Mouse (Mus musculus): Measurements from ENCODE around the gene Thg1l. TPM values are rescaled to one million over a fixed set of nuclear protein-coding genes. Genes with fewer than 3 reads are reported as not detected.

Gene Thg1l
- polyA plus RNA-seq, 1 experiment from 2014 or later: 9.3 TPM

DNA sequence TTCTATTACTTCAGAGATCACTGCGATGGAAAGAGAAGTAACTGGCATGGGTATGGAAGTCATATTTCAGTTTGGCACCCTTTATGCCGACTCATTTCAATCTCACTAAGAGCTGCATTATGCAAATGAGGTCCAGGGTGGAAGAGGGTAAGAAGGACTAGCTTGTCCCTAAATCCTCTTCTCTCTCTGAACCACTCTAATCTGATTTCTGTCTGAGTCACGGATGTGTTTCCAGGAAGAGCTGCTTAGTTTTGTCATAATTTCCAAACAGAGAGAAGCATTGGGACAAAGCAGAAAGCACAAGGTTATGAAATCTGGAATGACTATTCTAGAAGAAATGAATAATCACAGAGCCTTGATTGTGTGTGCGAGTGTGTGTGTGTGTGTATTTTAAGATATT is 11.6 kb upstream of the Thg1l start:
- no peaks in the 10 kb centered on the region for H3K4me1 ChIP-seq (ENCODE audit: control insufficient read depth, insufficient read depth, low read length)
- no peak overlapping the region for H3K27ac ChIP-seq (ENCODE audit: low read length)
- no peak for ATAC-seq
- no peaks in the 10 kb centered on the region for H3K27me3 ChIP-seq (ENCODE audit: control insufficient read depth, insufficient read depth, low read depth, low read length)
- no peaks in the 10 kb centered on the region for H3K9me3 ChIP-seq (replicated peaks; ENCODE audit: control insufficient read depth, low read length, poor library complexity, severe bottlenecking)
- H3K36me3 ChIP-seq (ENCODE audit: control insufficient read depth, insufficient read depth, low read length): no peaks in the 10 kb centered on the region
- H3K4me2 ChIP-seq (ENCODE audit: low read length): no peak overlapping the region
- H3K9ac ChIP-seq (ENCODE audit: low read depth, low read length): no peak overlapping the region
- 88% methylated on average over 4 of the region's 4 CpGs for WGBS
- no peak overlapping the region for H3K4me3 ChIP-seq (ENCODE audit: low read depth, low read length)

DNA sequence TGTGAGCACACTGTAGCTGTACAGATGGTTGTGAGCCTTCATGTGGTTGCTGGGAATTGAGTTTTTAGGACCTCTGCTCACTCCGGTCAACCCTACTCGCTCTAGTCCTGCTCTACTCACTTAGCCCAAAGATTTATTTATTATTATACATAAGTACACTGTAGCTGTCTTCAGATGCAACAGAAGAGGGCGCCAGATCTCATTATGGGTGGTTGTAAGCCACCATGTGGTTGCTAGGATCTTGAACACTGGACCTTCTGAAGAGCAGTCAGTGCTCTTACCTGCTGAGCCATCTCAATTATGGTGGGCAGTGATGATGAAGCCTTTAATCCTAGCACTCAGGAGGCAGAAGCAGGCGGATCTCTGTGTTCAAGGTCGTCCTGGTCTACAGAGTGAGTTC is 4.7 kb upstream of the Thg1l start:
- H3K9ac ChIP-seq (ENCODE audit: low read depth, low read length): no peak overlapping the region
- H3K4me2 ChIP-seq (ENCODE audit: low read length): no peak overlapping the region
- no peak for ATAC-seq
- no peak overlapping the region for H3K4me3 ChIP-seq (ENCODE audit: low read depth, low read length)
- H3K4me1 ChIP-seq (ENCODE audit: control insufficient read depth, insufficient read depth, low read length): no peaks in the 10 kb centered on the region; the same call in 1 of the 2 replicates
- H3K36me3 ChIP-seq (ENCODE audit: control insufficient read depth, insufficient read depth, low read length): no peaks in the 10 kb centered on the region
- H3K9me3 ChIP-seq (replicated peaks; ENCODE audit: control insufficient read depth, low read length, poor library complexity, severe bottlenecking): no peaks in the 10 kb centered on the region
- WGBS: 81% methylated on average over 5 of the region's 5 CpGs
- no peaks in the 10 kb centered on the region for H3K27me3 ChIP-seq (ENCODE audit: control insufficient read depth, insufficient read depth, low read depth, low read length)
- no peak overlapping the region for H3K27ac ChIP-seq (ENCODE audit: low read length)

DNA sequence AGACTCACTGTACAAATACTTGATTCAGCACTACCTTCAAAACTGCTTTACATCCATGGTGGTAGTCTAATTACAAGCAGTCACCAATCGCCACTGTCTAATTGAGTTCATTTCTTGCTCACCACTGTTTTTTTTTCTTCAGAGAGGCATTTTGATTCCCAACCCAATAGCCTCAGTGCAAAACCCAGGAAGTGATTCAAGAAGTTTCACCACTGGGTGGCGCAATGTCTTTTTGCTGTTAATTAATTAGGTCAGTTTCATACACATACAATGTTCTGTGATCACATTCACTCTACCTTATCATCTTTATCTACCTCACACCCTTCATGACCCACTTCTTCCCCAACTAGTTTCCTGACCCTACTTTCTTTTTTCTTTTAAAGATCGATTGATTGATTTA is 4.3 kb upstream of the Thg1l start:
- Histone ChIP-seq H3K9me3 (replicated peaks; ENCODE audit: control insufficient read depth, low read length, poor library complexity, severe bottlenecking) (no peaks in the 10 kb centered on the region), H3K9ac (ENCODE audit: low read depth, low read length) (no peak overlapping the region), H3K4me3 (ENCODE audit: low read depth, low read length) (no peak overlapping the region), H3K4me2 (ENCODE audit: low read length) (no peak overlapping the region), H3K27me3 (ENCODE audit: control insufficient read depth, insufficient read depth, low read depth, low read length) (no peaks in the 10 kb centered on the region), H3K27ac (ENCODE audit: low read length) (no peak overlapping the region), H3K36me3 (ENCODE audit: control insufficient read depth, insufficient read depth, low read length) (no peaks in the 10 kb centered on the region), H3K4me1 (ENCODE audit: control insufficient read depth, insufficient read depth, low read length) (peaks cover 3% of the 10 kb centered on the region)
- no peak for ATAC-seq
- WGBS: 72% methylated on average over 3 of the region's 3 CpGs

DNA sequence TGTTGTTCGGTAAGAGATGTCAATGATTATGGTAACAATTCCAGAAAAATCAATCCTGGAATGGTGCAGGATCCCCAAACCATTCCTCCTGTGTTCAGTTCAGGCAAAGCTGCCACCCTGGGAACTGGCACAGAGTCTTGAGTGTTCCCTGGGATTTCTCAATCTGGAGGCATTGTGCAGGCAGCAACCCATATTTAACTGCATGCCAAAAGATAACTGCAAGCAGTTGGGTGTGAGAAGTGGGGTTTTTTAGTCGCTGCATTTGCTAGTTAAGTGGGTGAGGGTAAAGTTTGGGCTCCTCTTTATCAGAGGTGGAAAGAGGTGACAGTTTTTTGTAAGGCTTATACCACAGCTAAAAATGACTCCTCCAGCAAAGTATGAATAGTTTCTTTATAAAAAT is 7.8 kb downstream of the Thg1l start:
- no peak for ATAC-seq
- Histone ChIP-seq H3K36me3 (ENCODE audit: control insufficient read depth, insufficient read depth, low read length) (peaks cover 7% of the 10 kb centered on the region), H3K4me1 (ENCODE audit: control insufficient read depth, insufficient read depth, low read length) (peaks cover 8% of the 10 kb centered on the region), H3K27ac (ENCODE audit: low read length) (no peak overlapping the region), H3K27me3 (ENCODE audit: control insufficient read depth, insufficient read depth, low read depth, low read length) (no peaks in the 10 kb centered on the region), H3K9ac (ENCODE audit: low read depth, low read length) (no peak overlapping the region), H3K9me3 (replicated peaks; ENCODE audit: control insufficient read depth, low read length, poor library complexity, severe bottlenecking) (no peaks in the 10 kb centered on the region), H3K4me3 (ENCODE audit: low read depth, low read length) (no peak overlapping the region), H3K4me2 (ENCODE audit: low read length) (no peak overlapping the region)
- 97% methylated on average over 2 of the region's 2 CpGs for WGBS

DNA sequence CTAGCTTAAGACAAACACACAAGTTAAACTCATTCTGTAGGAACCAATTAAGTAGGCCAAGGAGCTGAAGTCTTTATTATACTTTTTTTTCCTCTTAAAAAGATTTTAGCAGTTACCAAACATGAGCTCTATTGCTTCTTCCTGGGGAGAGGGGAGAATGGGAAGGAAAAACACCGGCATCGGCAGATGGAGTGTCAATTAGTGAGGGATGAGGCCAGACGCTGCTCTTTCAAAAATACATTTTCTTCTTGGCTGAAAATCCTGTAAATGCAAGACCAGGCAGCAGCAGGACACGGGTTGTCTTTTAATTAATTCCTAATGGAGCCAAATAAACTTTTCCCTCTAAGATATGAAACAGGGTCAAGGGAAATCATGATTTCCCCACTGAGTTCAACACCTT is 8.5 kb downstream of the Thg1l start:
- Histone ChIP-seq H3K36me3 (ENCODE audit: control insufficient read depth, insufficient read depth, low read length) (peaks cover 5% of the 10 kb centered on the region), H3K4me1 (ENCODE audit: control insufficient read depth, insufficient read depth, low read length) (peaks cover 12% of the 10 kb centered on the region), H3K4me3 (ENCODE audit: low read depth, low read length) (no peak overlapping the region), H3K9me3 (replicated peaks; ENCODE audit: control insufficient read depth, low read length, poor library complexity, severe bottlenecking) (no peaks in the 10 kb centered on the region), H3K27me3 (ENCODE audit: control insufficient read depth, insufficient read depth, low read depth, low read length) (no peaks in the 10 kb centered on the region), H3K27ac (ENCODE audit: low read length) (no peak overlapping the region), H3K4me2 (ENCODE audit: low read length) (no peak overlapping the region), H3K9ac (ENCODE audit: low read depth, low read length) (no peak overlapping the region)
- no peak for ATAC-seq
- 78% methylated on average over 4 of the region's 4 CpGs for WGBS

DNA sequence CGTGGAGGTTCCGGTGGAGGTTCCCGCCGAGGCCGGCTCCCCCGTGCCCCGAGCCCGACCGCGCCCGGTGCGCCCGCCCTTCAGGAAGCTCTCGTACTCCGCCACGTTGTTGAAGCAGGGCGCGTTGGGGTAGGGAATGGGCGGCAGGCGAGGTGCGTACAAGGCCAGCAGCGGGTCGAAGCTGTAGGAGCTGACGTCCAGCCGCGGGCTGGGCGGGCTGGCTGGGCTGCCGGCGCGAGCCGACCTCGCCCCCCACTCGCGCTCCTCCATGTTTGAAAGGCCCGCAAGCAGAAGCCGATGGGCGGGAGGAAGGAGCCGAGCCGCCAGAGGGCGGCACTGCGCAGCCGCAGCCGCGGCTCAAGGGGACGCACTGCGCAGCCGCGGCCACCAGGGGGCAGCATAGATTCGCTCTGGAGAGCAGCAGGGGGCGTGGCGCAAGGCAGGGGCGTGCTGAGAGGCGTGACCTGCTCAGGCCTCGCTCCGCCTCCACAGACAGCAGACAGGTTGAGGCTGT is 10.6 kb downstream of the Thg1l start, which contains the start of gene Lsm11:
Lsm11 (minus strand) TSS at position 293 of the 514 bp plus-strand sequence.
- Histone ChIP-seq H3K9ac (ENCODE audit: low read depth, low read length) (peak within 1 kb of the TSS; percentile 94), H3K4me3 (ENCODE audit: low read depth, low read length) (peak within 1 kb of the TSS; percentile 93), H3K36me3 (ENCODE audit: control insufficient read depth, insufficient read depth, low read length) (peaks cover 2% of the 10 kb centered on the region), H3K4me1 (ENCODE audit: control insufficient read depth, insufficient read depth, low read length) (peaks cover 17% of the 10 kb centered on the region), H3K9me3 (replicated peaks; ENCODE audit: control insufficient read depth, low read length, poor library complexity, severe bottlenecking) (no peaks in the 10 kb centered on the region), H3K27me3 (ENCODE audit: control insufficient read depth, insufficient read depth, low read depth, low read length) (no peaks in the 10 kb centered on the region), H3K4me2 (ENCODE audit: low read length) (peak within 1 kb of the TSS; percentile 79), H3K27ac (ENCODE audit: low read length) (peak within 1 kb of the TSS; percentile 85)
- 0% methylated on average over 42 of the region's 55 CpGs for WGBS
- peak; percentile 88 for ATAC-seq

DNA sequence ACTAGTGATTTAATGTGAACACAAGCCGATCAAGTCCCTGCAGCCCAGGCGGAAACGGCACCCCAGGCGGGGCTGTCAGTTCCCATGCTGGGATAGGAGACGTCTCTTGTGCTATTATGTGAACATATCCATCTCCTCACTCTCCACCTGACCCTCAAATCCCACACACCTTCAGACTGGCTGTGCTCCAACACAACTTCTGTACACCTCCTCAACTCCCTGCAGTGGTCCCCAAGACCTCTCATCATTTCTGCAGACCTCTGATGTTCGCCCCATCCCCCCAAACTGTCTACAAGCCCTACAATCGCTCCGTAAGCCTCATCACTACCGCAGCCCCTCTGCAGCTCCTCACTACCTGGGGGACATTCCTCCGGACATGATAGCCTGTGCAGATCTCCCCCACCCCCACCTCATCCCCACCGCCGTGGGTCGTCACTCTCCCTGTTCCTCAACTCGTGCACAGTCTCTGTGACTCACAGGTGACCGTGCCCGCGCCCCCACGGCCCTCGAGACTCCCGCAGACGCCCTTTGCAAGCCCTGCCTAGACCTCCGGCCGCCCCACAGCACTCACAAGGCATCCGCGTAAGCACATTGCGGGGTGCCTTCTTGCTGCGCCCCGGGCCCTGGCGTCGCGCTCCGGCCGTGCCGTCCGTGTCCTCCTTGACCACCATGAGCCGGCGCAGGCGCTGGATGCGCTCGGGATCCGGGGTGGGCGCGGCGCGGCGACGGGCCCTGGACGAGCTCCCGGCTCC is 11.2 kb downstream of the Thg1l start:
- no peaks in the 10 kb centered on the region for H3K9me3 ChIP-seq (replicated peaks; ENCODE audit: control insufficient read depth, low read length, poor library complexity, severe bottlenecking)
- no peaks in the 10 kb centered on the region for H3K27me3 ChIP-seq (ENCODE audit: control insufficient read depth, insufficient read depth, low read depth, low read length)
- peak overlapping the region; percentile 94 for H3K9ac ChIP-seq (ENCODE audit: low read depth, low read length)
- H3K4me1 ChIP-seq (ENCODE audit: control insufficient read depth, insufficient read depth, low read length): peaks cover 17% of the 10 kb centered on the region
- peak overlapping the region; percentile 93 for H3K4me3 ChIP-seq (ENCODE audit: low read depth, low read length)
- ATAC-seq: peak; percentile 50
- peak overlapping the region; percentile 79 for H3K4me2 ChIP-seq (ENCODE audit: low read length)
- WGBS: 0% methylated on average over 48 of the region's 49 CpGs
- H3K27ac ChIP-seq (ENCODE audit: low read length): peak overlapping the region; percentile 85
- H3K36me3 ChIP-seq (ENCODE audit: control insufficient read depth, insufficient read depth, low read length): no peaks in the 10 kb centered on the region

DNA sequence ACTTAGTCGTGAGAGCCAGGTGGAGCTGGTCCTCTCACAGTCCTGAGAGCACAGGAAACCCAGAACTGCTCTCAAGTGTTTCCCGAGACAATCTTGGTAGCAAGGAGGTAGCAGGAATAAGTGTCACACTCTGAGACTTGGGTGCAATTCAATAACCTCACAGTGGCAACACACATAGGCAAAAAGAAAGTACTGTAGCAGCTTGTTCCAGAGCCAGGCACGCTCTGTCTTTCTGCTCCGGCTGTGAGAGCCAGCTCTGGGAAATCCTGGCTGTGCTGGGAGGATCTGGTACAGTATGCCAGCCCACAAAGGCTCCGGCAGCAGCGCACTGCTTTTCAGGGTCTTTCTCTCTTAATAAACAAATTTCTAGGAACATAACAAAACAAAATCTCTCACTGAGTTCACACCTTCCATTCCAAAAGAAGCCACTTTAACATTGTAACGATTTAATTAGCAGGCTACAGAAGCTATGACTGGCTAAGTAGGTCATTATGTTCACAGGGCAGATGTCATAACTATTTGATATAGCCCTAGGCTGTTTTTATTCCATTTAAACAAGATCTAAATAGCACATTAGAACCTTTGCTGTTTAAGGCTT is 12.1 kb downstream of the Thg1l start:
- WGBS: 48% methylated on average over 7 of the region's 7 CpGs
- H3K9ac ChIP-seq (ENCODE audit: low read depth, low read length): peak overlapping the region; percentile 94
- peaks cover 17% of the 10 kb centered on the region for H3K4me1 ChIP-seq (ENCODE audit: control insufficient read depth, insufficient read depth, low read length)
- peak overlapping the region; percentile 79 for H3K4me2 ChIP-seq (ENCODE audit: low read length)
- H3K27me3 ChIP-seq (ENCODE audit: control insufficient read depth, insufficient read depth, low read depth, low read length): no peaks in the 10 kb centered on the region
- no peaks in the 10 kb centered on the region for H3K36me3 ChIP-seq (ENCODE audit: control insufficient read depth, insufficient read depth, low read length)
- H3K4me3 ChIP-seq (ENCODE audit: low read depth, low read length): peak overlapping the region; percentile 93
- no peak for ATAC-seq
- H3K9me3 ChIP-seq (replicated peaks; ENCODE audit: control insufficient read depth, low read length, poor library complexity, severe bottlenecking): no peaks in the 10 kb centered on the region
- peak overlapping the region; percentile 85 for H3K27ac ChIP-seq (ENCODE audit: low read length)

DNA sequence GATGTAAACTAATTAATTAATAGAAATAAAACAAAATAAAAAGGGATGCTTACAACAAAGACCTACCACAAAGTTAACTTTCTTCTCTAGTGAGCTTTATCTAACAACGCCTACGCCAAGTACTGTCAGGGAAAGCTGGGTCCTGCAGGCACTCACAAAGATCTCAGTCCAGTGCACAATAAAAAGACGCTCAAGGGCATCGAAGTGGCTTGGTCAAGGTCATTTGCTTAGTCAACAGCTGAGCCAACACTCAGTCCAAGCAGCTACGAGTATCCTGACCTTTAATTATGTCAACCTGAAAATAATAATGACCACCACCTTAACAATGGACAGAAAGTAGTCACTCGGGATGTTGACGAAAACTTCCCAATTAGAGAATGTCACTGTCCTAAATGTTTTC is 13.0 kb downstream of the Thg1l start:
- 89% methylated on average over 7 of the region's 7 CpGs for WGBS
- Histone ChIP-seq H3K4me3 (ENCODE audit: low read depth, low read length) (no peak overlapping the region), H3K27me3 (ENCODE audit: control insufficient read depth, insufficient read depth, low read depth, low read length) (no peaks in the 10 kb centered on the region), H3K9ac (ENCODE audit: low read depth, low read length) (no peak overlapping the region), H3K4me2 (ENCODE audit: low read length) (no peak overlapping the region; the same call in 1 of the 2 replicates), H3K9me3 (replicated peaks; ENCODE audit: control insufficient read depth, low read length, poor library complexity, severe bottlenecking) (no peaks in the 10 kb centered on the region), H3K36me3 (ENCODE audit: control insufficient read depth, insufficient read depth, low read length) (0 out of 2 replicates have a peak, but pooled peaks cover 2% of the 10 kb centered on the region), H3K27ac (ENCODE audit: low read length) (no peak overlapping the region), H3K4me1 (ENCODE audit: control insufficient read depth, insufficient read depth, low read length) (peaks cover 17% of the 10 kb centered on the region)
- ATAC-seq: no peak

Data from midbrain, embryonic 16.5 days (tissue).